Mouse (Mus musculus) ES-E14 (cell line): ENCODE measurements around the gene Mpig6b. TPM values are rescaled to one million over a fixed set of nuclear protein-coding genes. Genes with fewer than 3 reads are reported as not detected.

ENCODE experiments used
- DNase-seq: peaks from one replicate; pipeline ENCODE4 v3.0.0-alpha.2; 2013; ENCODE audit warnings: low read depth, low spot score
- H3K27ac ChIP-seq: 2 replicates; pipeline ENCODE4 v1.5.1; 2012; ENCODE audit warnings: low read depth, mild to moderate bottlenecking, low read length, moderate library complexity, mixed read lengths; ENCODE audit not compliant: poor library complexity, insufficient read depth, severe bottlenecking
- H3K36me3 ChIP-seq: 2 replicates; pipeline ENCODE4 v1.6.1; 2012; ENCODE audit warnings: mild to moderate bottlenecking, low read length, moderate library complexity, mixed read lengths; ENCODE audit not compliant: control insufficient read depth, poor library complexity, insufficient read depth, severe bottlenecking
- H3K4me1 ChIP-seq, 2 experiments: fragments of 150-350 bp in 1 of 2; sonication (generic) in 1 of 2; 2 replicates each; pipeline ENCODE4 v1.6.1; 2012; ENCODE audit warnings: low read length in 2 of 2, mild to moderate bottlenecking in 1 of 2, mixed read lengths in 1 of 2; ENCODE audit not compliant: control insufficient read depth in 2 of 2, insufficient read depth in 2 of 2, poor library complexity in 1 of 2
- H3K4me3 ChIP-seq, 2 experiments: fragments of 150-350 bp in 1 of 2; sonication (generic) in 1 of 2; 2 replicates each; pipeline ENCODE4 v1.5.1; 2012; ENCODE audit warnings: low read length in 2 of 2, low read depth in 1 of 2, mild to moderate bottlenecking in 1 of 2, mixed read lengths in 1 of 2; ENCODE audit not compliant: insufficient read depth in 1 of 2, poor library complexity in 1 of 2, severe bottlenecking in 1 of 2
- H3K9ac ChIP-seq: 2 replicates; pipeline ENCODE4 v1.6.1; 2012; ENCODE audit warnings: low read depth, mild to moderate bottlenecking, low read length, mixed read lengths; ENCODE audit not compliant: poor library complexity, insufficient read depth, severe bottlenecking
- H3K9me3 ChIP-seq: fragments of 150-350 bp; sonication (generic); 2 replicates; pipeline ENCODE4 v1.6.1; 2012; ENCODE audit warnings: low read depth, mild to moderate bottlenecking, low read length; ENCODE audit not compliant: control insufficient read depth, insufficient read depth
- CHD2 ChIP-seq: IDR thresholded peaks from 2 replicates; pipeline ENCODE4 v1.6.1; 2014; ENCODE audit warnings: mild to moderate bottlenecking, low read depth, low read length, inconsistent platforms
- HCFC1 ChIP-seq: IDR thresholded peaks from 2 replicates; pipeline ENCODE4 v1.6.1; 2012; ENCODE audit warnings: low read length, inconsistent platforms, borderline replicate concordance; ENCODE audit not compliant: insufficient read depth
- MAFK ChIP-seq: IDR thresholded peaks from 2 replicates; pipeline ENCODE4 v1.6.1; 2014; ENCODE audit warnings: mild to moderate bottlenecking, low read depth, low read length, inconsistent platforms; ENCODE audit not compliant: insufficient read depth
- ZC3H11A ChIP-seq: IDR thresholded peaks from 2 replicates; pipeline ENCODE4 v1.6.1; 2012; ENCODE audit warnings: low read depth, mild to moderate bottlenecking, inconsistent platforms, low read length, borderline replicate concordance
- ZNF384 ChIP-seq: IDR thresholded peaks from 2 replicates; pipeline ENCODE4 v1.6.1; 2012; ENCODE audit warnings: low read depth, low read length, inconsistent platforms
- in situ Hi-C, 2 experiments: fragments of 600-800 bp; cut with MboI; formaldehyde crosslinking; loops; one replicate each; pipeline ENCODE4 v1.15.1; 2025; ENCODE audit warnings: low sequenced_read_pairs in 2 of 2, inconsistent platforms in 1 of 2; ENCODE audit not compliant: unreplicated experiment in 2 of 2
- total RNA-seq: library from RNA; depleted of rRNA; stranded (reverse); fragments of 300-350 nt; gene quantifications from 2 replicates; pipeline ENCODE4 v1.2.3, GENCODE M21; 2012

Mpig6b gene
- total RNA-seq, 1 experiment = not detected

GRCm38 (mm10) chr17:35048932-35049440 lies 17.0 kb downstream of the Mpig6b start:
- in situ Hi-C loops = no loop called here

GRCm38 (mm10) chr17:35048149-35048931 lies 17.6 kb downstream of the Mpig6b start:
- H3K4me3 ChIP-seq = no peak overlapping the region
- peaks cover 0 to 28% of the 10 kb centered on the region in 2 experiments for H3K4me1 ChIP-seq
- H3K36me3 ChIP-seq = peaks cover 9% of the 10 kb centered on the region
- no peak overlapping the region for H3K9ac ChIP-seq
- in situ Hi-C loops = no loop called here
- H3K27ac ChIP-seq = no peak overlapping the region
- TF ChIP-seq CHD2 = no peak
- no peak for TF ChIP-seq MAFK
- TF ChIP-seq ZC3H11A = no peak
- TF ChIP-seq ZNF384 = no peak
- no peak for TF ChIP-seq HCFC1
- no peak for DNase-seq
- H3K9me3 ChIP-seq = no peaks in the 10 kb centered on the region

More at GRCm38 (mm10) chr17:35048932-35049440, 17.0 kb downstream of the Mpig6b start:
- Histone ChIP-seq H3K4me1 (peaks cover 0 to 28% of the 10 kb centered on the region in 2 experiments), H3K4me3 (no peak overlapping the region), H3K9ac (no peak overlapping the region; the same call in 1 of the 2 replicates), H3K9me3 (no peaks in the 10 kb centered on the region), H3K27ac (no peak overlapping the region), H3K36me3 (peaks cover 12% of the 10 kb centered on the region)
- TF ChIP-seq CHD2 (no peak), MAFK (no peak), ZNF384 (no peak), HCFC1 (no peak), ZC3H11A (no peak)
- no peak for DNase-seq

GRCm38 (mm10) chr17:35047688-35048087 lies 18.3 kb downstream of the Mpig6b start:
- no peaks in the 10 kb centered on the region for H3K9me3 ChIP-seq
- peaks cover 0 to 24% of the 10 kb centered on the region in 2 experiments for H3K4me1 ChIP-seq
- H3K4me3 ChIP-seq = no peak overlapping the region
- peaks cover 5% of the 10 kb centered on the region; the same call in 1 of the 2 replicates for H3K36me3 ChIP-seq
- H3K9ac ChIP-seq = no peak overlapping the region
- no peak for TF ChIP-seq ZC3H11A
- no peak for TF ChIP-seq CHD2
- TF ChIP-seq MAFK = no peak
- no peak for TF ChIP-seq HCFC1
- TF ChIP-seq ZNF384 = no peak
- no peak for DNase-seq
- no peak overlapping the region for H3K27ac ChIP-seq
- in situ Hi-C loops = no loop called here

- TF ChIP-seq HCFC1 (no peak), MAFK (no peak), ZC3H11A (no peak), CHD2 (0 out of 2 replicates have a peak, but pooled peaks have one; percentile 17), ZNF384 (no peak)
- Histone ChIP-seq H3K9ac (peak within 1 kb of the TSS; percentile 91), H3K36me3 (no peaks in the 10 kb centered on the region), H3K4me1 (peaks cover 0 to 16% of the 10 kb centered on the region in 2 experiments), H3K4me3 (peak within 1 kb of the TSS; percentile 66 to 78), H3K27ac (no peak within 1 kb of the TSS), H3K9me3 (no peaks in the 10 kb centered on the region)
- DNase-seq = peak; percentile 100
- in situ Hi-C loops = no loop called here
Observed at GRCm38 (mm10) chr17:35046681-35047455, 19.1 kb downstream of the Mpig6b start, which contains the start of gene Msh5. Gene Msh5, minus strand, starts transcription at chr17:35046745.
